Mouse (Mus musculus) CH12.LX (cell line): ENCODE results near the gene Car4.

Source experiments
- BHLHE40 ChIP-seq: IDR thresholded peaks from 2 replicates; pipeline ENCODE4 v1.6.1; 2011; ENCODE audit warnings: mild to moderate bottlenecking, low read depth, low read length, improper control_type of control experiment
- CTCF ChIP-seq, 2 experiments: IDR thresholded peaks in 1 of 2; conservative IDR thresholded peaks in 1 of 2; 2 replicates each; pipeline ENCODE4 v1.5.1; 2011 to 2012; ENCODE audit warnings: low read depth in 2 of 2, low read length in 2 of 2, improper control_type of control experiment in 1 of 2, inconsistent platforms in 1 of 2, mild to moderate bottlenecking in 1 of 2, moderate library complexity in 1 of 2
- EP300 ChIP-seq: IDR thresholded peaks from 2 replicates; pipeline ENCODE4 v1.6.1; 2011; ENCODE audit warnings: low read length, improper control_type of control experiment
- KAT2A ChIP-seq: IDR thresholded peaks from 2 replicates; pipeline ENCODE4 v1.6.1; 2012; ENCODE audit warnings: low read length, improper control_type of control experiment, inconsistent platforms; ENCODE audit not compliant: insufficient replicate concordance
- MAFK ChIP-seq: IDR thresholded peaks from 2 replicates; pipeline ENCODE4 v1.6.1; 2011; ENCODE audit warnings: low read length, improper control_type of control experiment; ENCODE audit not compliant: insufficient replicate concordance
- MXI1 ChIP-seq: IDR thresholded peaks from 2 replicates; pipeline ENCODE4 v1.6.1; 2011; ENCODE audit warnings: mild to moderate bottlenecking, low read depth, low read length, improper control_type of control experiment
- POLR2A ChIP-seq: IDR thresholded peaks from 2 replicates; pipeline ENCODE4 v1.6.1; 2011; ENCODE audit warnings: low read depth, mild to moderate bottlenecking, improper control_type of control experiment, low read length
- POLR2AphosphoS2 ChIP-seq: IDR thresholded peaks from 2 replicates; pipeline ENCODE4 v1.6.1; 2011; ENCODE audit warnings: low read depth, low read length, improper control_type of control experiment
- SMC3 ChIP-seq: IDR thresholded peaks from 2 replicates; pipeline ENCODE4 v1.6.1; 2011; ENCODE audit warnings: low read depth, low read length, improper control_type of control experiment
- TCF12 ChIP-seq: IDR thresholded peaks from 2 replicates; pipeline ENCODE4 v1.6.1; 2014; ENCODE audit warnings: low read depth, mild to moderate bottlenecking, inconsistent platforms, low read length, improper control_type of control experiment
- UBTF ChIP-seq: IDR thresholded peaks from 2 replicates; pipeline ENCODE4 v1.6.1; 2012; ENCODE audit warnings: low read depth, mild to moderate bottlenecking, inconsistent platforms, low read length, improper control_type of control experiment, moderate library complexity
- USF1 ChIP-seq: IDR thresholded peaks from 2 replicates; pipeline ENCODE4 v1.6.1; 2014; ENCODE audit warnings: low read depth, mild to moderate bottlenecking, inconsistent platforms, low read length, improper control_type of control experiment
- ZKSCAN1 ChIP-seq: IDR thresholded peaks from 2 replicates; pipeline ENCODE4 v1.6.1; 2012; ENCODE audit warnings: low read depth, inconsistent platforms, low read length, improper control_type of control experiment, borderline replicate concordance

DNA sequence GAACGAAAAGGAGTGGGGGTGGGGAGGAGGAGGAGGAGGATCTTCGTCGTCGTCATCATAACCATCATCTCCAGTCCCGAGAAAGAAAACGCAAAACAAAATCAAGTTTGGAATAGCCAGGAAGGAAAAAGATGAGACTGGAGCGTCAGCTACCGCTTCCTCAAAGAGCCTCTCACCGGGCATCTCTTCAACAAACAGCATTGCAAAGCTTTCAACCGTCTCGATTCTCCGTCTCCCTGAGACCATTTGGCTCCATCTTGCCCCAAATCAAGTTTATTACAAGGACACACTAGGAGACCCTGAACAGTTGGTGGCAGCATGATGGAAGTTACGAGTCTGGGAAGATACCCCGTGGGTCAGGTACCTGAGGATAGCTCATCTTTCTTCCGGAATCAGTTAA lies 415 bp upstream of the Car4 start:
- TF ChIP-seq KAT2A (no peak), CTCF (conservative IDR thresholded peaks at IDR 0.05 in 1 of 2, IDR thresholded peaks at IDR 0.05 in 1 of 2; ENCODE audit: low read depth in 2 of 2, low read length in 2 of 2) (no peak), POLR2A (no peak), EP300 (no peak), BHLHE40 (no peak), TCF12 (no peak), POLR2AphosphoS2 (no peak), MAFK (no peak), MXI1 (no peak), USF1 (no peak), UBTF (no peak), SMC3 (no peak), ZKSCAN1 (no peak)
